Mouse (Mus musculus): Measurements from ENCODE around the gene Gm21725. TPM values are rescaled to one million over a fixed set of nuclear protein-coding genes. Genes with fewer than 3 reads are reported as not detected.
"Not testable (repeated sequence)": the region's sequence is repeated elsewhere in the genome, so short reads cannot be mapped to it uniquely, and the experiment has no call there.

Gm21725 gene
- total RNA-seq (2014; rRNA removed) (not detected in 2 replicates), polyA plus RNA-seq (2015; fragmentation: Nextera tagmentation; extraction: Ambion mirVana) (not detected in 2 replicates)

DNA sequence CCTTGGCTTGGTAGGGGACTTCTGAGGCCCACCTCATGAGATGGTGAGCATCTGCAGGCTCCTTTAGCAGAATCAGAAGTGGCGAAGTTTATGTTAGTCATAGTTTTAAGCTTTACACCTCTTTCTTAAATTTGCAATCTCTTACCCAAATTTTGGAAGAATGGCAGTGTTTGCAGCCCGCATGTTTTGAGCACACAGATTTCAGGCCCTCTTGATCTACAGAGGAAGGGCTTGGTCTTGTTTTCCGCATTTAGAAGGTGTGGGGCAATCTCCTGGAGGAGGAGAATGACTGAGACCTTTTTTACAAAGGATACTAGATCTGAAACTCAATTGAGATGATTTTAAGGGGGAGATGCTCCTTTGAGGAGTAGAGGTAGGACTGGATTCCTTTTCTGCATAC is at the start of gene Gm21725:
Gene Gm21725, minus strand, starts transcription at position 101 of the 400 bp plus-strand sequence.
- H3K36me3 ChIP-seq (ENCODE audit: insufficient read depth, low read length); H3K9ac ChIP-seq (replicated peaks; ENCODE audit: low read length, poor library complexity, severe bottlenecking); H3K4me1 ChIP-seq (ENCODE audit: insufficient read depth, low read length); H3K4me2 ChIP-seq (ENCODE audit: low read depth, low read length, poor library complexity, severe bottlenecking); H3K9me3 ChIP-seq (ENCODE audit: low read length); H3K27ac ChIP-seq (ENCODE audit: low read depth, low read length); ATAC-seq (ENCODE audit: low FRiP score); H3K4me3 ChIP-seq (ENCODE audit: low read depth, low read length); H3K27me3 ChIP-seq (ENCODE audit: insufficient read depth, low read length); DNase-seq (ENCODE audit: low spot score): not testable (repeated sequence)
- no CpG with 5 or more reads among the region's 3 CpGs for WGBS

Other genes starting within 250 kb of the Gm21725 start
- not detected in 2 replicates for gene Gm21891, start 215.6 kb downstream of the Gm21725 start, total RNA-seq (2014; rRNA removed)
- not detected in 2 replicates for gene Gm21891, start 215.6 kb downstream of the Gm21725 start, polyA plus RNA-seq (2015; fragmentation: Nextera tagmentation; extraction: Ambion mirVana)
- gene Gm21425, start 187.1 kb downstream of the Gm21725 start, total RNA-seq (2014; rRNA removed) = not detected in 2 replicates
- gene Gm21425, start 187.1 kb downstream of the Gm21725 start, polyA plus RNA-seq (2015; fragmentation: Nextera tagmentation; extraction: Ambion mirVana) = not detected in 2 replicates
- gene Gm21828, start 125.1 kb downstream of the Gm21725 start, total RNA-seq (2014; rRNA removed) = not detected in 2 replicates
- not detected in 2 replicates for gene Gm21828, start 125.1 kb downstream of the Gm21725 start, polyA plus RNA-seq (2015; fragmentation: Nextera tagmentation; extraction: Ambion mirVana)
- not detected in 2 replicates for gene Gm21440, start 96.7 kb downstream of the Gm21725 start, total RNA-seq (2014; rRNA removed)
- gene Gm21440, start 96.7 kb downstream of the Gm21725 start, polyA plus RNA-seq (2015; fragmentation: Nextera tagmentation; extraction: Ambion mirVana) = not detected in 2 replicates
- not detected in 2 replicates for gene Gm21454, start 96.6 kb downstream of the Gm21725 start, total RNA-seq (2014; rRNA removed)
- not detected in 2 replicates for gene Gm21454, start 96.6 kb downstream of the Gm21725 start, polyA plus RNA-seq (2015; fragmentation: Nextera tagmentation; extraction: Ambion mirVana)
- not detected in 2 replicates for gene Gm21866, start 116.5 kb upstream of the Gm21725 start, total RNA-seq (2014; rRNA removed)
- gene Gm21866, start 116.5 kb upstream of the Gm21725 start, polyA plus RNA-seq (2015; fragmentation: Nextera tagmentation; extraction: Ambion mirVana) = not detected in 2 replicates
- not detected in 2 replicates for gene Gm20773, start 145.0 kb upstream of the Gm21725 start, total RNA-seq (2014; rRNA removed)
- gene Gm20773, start 145.0 kb upstream of the Gm21725 start, polyA plus RNA-seq (2015; fragmentation: Nextera tagmentation; extraction: Ambion mirVana) = not detected in 2 replicates